Mouse (Mus musculus): ENCODE measurements around the gene Rnf185.

The Rnf185 gene

DNA sequence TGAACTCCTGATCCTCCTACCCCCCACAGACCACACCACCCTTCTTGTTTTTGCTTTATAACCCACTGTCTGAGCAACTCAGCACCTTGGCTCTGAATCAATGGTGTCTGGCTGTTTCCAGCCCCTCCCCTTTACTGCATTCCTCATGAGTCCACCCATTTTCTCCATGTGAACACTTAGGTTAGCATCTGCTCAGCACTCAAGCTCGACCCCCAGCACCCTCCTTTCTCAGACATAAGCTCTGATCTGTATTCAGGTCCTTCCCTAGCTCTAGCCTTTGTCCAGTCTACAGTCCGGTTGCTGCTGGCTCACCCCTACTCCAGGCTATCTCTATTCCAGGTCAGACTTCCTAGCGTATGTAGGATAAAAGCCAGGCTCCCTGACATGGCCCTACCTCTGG lies 56.1 kb downstream of the Rnf185 start:
- no peak for DNase-seq (ENCODE audit: low spot score)

GRCm38 (mm10) chr11:3394520-3394919 lies 57.6 kb downstream of the Rnf185 start:
- DNase-seq (ENCODE audit: low spot score): no peak

DNA sequence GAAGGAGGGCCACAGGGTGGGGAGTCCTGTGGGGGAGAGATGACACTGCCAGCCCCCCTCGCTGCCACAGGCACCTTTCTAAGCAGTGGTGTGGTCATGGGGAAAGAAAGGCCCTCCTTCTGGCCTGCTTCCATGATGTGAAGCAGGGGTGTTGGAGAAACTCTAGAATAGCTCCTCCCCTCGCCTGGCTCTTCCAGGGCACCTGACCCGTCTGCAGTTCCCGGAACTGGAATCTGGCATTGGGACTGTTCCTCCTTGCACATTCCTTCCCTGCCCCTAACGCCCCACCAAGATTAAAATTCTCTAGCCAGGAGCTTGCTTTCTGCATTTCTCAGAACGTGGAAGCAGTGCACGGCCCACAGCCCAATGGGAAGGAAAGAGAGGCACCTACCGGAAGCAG lies 59.6 kb downstream of the Rnf185 start:
- DNase-seq (ENCODE audit: low spot score): no peak

GRCm38 (mm10) chr11:3390789-3391188 lies 61.4 kb downstream of the Rnf185 start:
- no peak for DNase-seq (ENCODE audit: low spot score)

DNA sequence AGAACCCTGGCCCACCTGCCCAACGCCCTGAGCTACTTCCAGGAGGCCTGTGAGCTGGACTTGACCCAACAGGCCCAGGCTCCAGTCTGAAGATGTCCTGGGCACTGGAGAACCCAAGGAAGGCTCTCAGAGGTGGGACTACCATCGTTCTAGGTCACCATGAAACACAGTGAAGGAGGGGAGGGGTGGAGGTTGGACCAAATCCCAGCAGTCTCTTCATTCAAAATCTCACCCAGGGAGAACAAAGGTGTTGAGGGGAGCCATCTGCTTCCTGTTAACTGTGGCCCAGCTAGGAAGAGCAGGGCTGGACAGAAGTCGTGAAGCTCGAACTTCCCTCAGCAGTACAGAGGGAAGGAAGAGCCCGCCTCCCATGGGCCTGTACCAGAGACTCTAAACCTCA lies 62.2 kb downstream of the Rnf185 start:
- DNase-seq (ENCODE audit: low spot score): no peak

- DNase-seq (ENCODE audit: low spot score): no peak
These were observed 64.5 kb downstream of the Rnf185 start for GRCm38 (mm10) chr11:3387482-3388196.

DNA sequence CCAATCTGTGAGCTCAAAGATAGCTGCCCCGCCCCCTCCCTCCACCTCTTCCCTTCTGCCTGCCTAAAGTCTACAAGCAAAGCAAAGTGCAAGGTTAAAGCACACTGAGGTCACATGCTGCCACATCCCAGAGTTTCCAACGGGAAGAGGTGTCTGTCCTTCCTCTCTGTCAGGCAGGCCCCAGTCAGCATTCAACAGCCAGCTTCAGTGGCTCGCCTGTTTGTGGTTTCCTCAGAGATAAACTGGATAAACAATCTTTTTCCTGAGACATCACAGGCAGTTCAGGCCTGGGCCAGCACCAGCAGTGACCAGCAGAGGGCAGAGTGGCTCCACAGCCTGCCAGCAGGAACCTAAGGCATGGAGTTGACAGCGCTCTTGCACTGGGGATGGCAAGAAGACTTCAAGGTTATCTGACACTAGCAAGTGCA lies 65.2 kb downstream of the Rnf185 start:
- peak; percentile 79 for DNase-seq (ENCODE audit: low spot score)

- DNase-seq (ENCODE audit: low spot score): no peak
These were observed 69.3 kb downstream of the Rnf185 start for GRCm38 (mm10) chr11:3382602-3383594.

- no peak for DNase-seq (ENCODE audit: low spot score)
These were observed 70.9 kb downstream of the Rnf185 start for GRCm38 (mm10) chr11:3381148-3381814.

- DNase-seq (ENCODE audit: low spot score): no peak
These were observed 72.7 kb downstream of the Rnf185 start for GRCm38 (mm10) chr11:3379427-3379826.

DNA sequence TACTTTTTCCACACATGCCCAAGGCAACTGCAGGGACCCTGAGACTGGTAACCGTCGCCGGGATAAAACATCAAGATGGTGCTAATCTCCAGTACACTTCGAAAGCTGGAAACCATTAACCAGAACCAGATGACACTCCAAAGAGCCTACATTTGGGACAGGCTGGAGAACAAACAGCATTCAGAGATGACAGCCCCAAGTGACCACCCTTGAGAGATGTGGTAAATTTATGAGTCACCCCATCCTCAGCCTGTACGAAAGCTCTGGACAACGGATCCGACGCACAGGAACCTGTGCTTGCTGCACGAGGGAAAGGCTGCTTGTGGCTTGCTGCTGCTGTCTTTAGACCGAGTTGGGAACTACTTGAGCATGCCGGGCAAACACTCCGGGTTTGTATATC lies 77.4 kb downstream of the Rnf185 start:
- no peak for DNase-seq (ENCODE audit: low spot score)

- DNase-seq (ENCODE audit: low spot score): no peak
These were observed 77.9 kb downstream of the Rnf185 start for GRCm38 (mm10) chr11:3374293-3374645.

DNA sequence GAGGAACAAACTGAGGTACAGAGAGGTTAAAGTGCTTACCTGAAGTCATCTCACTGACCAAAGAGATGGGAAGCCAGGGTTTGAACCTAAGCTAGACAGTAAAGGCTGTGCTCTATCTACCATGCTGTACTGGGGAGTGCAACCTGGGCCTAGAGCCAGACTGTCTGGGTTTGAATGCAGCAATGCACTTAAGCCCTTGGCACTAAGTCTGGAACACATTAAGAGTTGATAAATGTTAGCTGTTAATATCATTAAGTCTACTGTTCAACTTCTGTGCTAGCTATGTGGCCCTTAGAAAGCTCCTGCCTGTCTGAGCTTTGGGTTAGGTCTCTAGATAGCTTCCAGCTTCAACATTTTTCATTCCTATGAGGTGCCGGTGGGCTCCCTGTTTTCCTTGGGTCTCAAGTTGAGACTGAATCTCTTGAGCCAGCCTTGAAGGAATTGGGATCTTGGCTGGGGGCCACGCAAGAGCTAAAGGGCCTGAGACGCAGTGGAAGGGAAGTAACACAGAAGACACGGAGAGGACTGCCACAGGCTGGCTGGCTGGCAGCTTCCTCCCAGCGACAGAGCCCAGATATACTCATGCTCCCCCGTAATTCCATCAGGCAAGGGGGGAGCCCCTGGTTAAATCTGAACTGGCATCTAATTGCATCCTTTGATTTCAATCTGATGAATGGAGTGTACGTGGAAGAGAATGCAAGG lies 78.4 kb downstream of the Rnf185 start:
- DNase-seq (ENCODE audit: low spot score): no peak

DNA sequence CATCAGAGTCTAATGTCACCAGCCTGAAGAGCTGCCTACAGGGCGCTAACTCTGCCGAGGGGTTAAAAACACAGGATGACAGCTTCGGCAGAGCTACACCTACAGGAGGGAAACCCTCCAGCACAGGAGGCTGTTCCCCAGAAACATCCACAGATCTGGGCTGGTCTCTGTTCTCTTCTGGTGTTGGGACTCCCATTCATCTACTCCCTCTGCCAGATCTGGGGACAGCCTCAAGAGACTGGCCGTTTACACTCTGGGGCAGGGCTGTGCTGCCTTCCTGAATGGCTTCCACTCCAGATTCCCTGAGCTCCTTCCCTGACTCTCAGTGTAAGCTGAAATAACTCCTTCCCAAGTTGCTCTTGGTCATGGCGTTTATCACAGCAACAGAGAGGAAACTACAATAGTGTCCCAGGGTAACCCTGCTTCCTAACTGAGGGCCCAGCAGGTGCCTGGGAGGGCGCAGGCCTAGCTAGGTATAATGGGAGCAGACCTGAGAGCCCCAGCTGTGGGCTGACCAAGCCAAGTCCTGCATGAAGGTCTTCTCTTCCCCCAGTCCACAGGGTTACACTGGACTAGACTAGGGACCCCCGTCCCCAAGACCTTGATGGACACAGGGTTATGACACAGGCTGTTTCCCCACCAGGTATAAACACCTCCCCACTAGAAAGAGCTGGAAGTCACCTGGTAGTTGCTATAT lies 80.4 kb downstream of the Rnf185 start:
- DNase-seq (ENCODE audit: low spot score): no peak

- peak; percentile 52 for DNase-seq (ENCODE audit: low spot score)
These were observed 81.1 kb downstream of the Rnf185 start for GRCm38 (mm10) chr11:3370928-3371598.

- DNase-seq (ENCODE audit: low spot score): no peak
These were observed 82.0 kb downstream of the Rnf185 start for GRCm38 (mm10) chr11:3370162-3370561.

DNA sequence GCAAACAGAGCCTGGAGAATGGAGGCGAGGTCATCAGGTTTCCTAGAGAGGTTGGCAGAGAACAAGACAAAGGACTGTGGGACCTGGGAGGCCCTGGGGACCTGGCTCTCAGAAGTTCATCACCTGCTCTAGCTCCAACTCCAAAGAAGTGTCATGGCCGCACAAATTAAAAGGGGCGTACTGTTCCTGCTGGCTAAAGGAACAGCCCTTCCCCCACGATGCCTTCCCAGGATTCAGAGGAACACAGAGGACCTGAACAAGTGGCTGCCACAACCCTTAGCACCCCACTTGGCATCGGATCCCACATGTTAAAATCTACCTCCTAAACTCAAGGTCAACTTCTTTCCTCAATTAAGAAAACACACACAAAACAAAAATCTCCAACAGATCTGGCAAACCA lies 82.7 kb downstream of the Rnf185 start:
- DNase-seq (ENCODE audit: low spot score): no peak

GRCm38 (mm10) chr11:3368983-3369382 lies 83.2 kb downstream of the Rnf185 start:
- no peak for DNase-seq (ENCODE audit: low spot score)

DNA sequence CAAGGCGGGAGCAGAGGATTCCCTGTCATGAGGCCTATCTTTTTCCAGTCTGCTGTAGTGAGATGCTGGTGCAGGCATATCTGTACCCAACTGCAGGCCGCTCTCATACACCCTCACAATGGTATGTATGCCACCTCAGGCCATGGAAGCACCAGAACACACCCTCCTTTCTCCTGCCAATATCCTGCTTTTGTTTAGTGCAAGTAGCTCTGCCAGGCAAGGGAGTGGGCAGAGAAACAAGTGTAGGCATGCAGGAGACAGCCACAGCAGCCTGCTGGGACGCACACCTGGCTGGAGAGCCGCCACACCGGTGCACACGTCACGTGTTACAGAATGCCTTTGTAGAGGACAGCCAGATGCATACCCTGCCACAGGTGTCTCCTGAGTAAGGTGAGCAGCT lies 85.8 kb downstream of the Rnf185 start:
- DNase-seq (ENCODE audit: low spot score): no peak
